ENCODE assay signal across 9 mouse cellular contexts in the genomic region with DNA sequence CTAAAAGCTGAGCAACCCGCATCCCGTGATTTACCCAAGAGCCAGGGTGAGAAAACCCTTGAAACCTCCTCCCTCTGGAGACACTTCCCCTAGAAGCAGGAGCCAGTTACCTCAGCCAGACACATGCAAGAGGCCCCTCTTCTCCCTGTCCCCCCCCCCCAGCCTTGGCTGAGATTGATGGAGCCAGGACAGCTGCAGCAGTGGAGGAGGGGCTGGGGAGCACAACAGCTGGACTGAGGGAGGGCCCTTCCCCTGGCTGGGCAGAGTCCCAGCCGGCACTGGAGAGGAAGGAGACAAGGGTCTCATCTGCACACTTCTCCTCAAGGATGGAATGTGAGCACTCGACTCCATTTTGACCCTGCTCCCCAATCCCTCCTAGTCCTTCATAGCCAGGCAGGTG.
DNase-seq lines count a peak whose midpoint lies in the region; ATAC-seq lines count a peak whose summit lies in the region.
"Had no signal": no experiment of that assay in that cellular context is flagged by ENCODE, and none has a peak within 500 bp of the region (broad histone marks: within the 10 kb centered on the region; RNA-seq: fewer than 3 reads in every experiment).

No protein-coding gene starts in this region.

- ATAC-seq in forebrain, embryonic 14.5 days: no peak
- no peak for ATAC-seq in forebrain, embryonic 16.5 days
- ATAC-seq in heart, embryonic 15.5 days (replicated peaks; ENCODE audit: insufficient number of reproducible peaks, insufficient read depth, low FRiP score, low read depth): no peak; the same call in 1 of the 2 replicates
- ATAC-seq in neural tube, embryonic 12.5 days (ENCODE audit: low FRiP score, low read depth): no peak
- ATAC-seq: Patski had no signal

- H3K27me3 ChIP-seq in forebrain, embryonic 14.5 days (replicated peaks; ENCODE audit: control insufficient read depth, insufficient read depth, low read length): no peaks in the 10 kb centered on the region
- H3K27me3 ChIP-seq in forebrain, embryonic 16.5 days (replicated peaks; ENCODE audit: control insufficient read depth, insufficient read depth, low read length): no peaks in the 10 kb centered on the region
- no peaks in the 10 kb centered on the region for H3K27me3 ChIP-seq in heart, embryonic 15.5 days
- no peaks in the 10 kb centered on the region for H3K27me3 ChIP-seq in neural tube, embryonic 12.5 days (replicated peaks)
- H3K27me3 ChIP-seq: Patski had no signal

- H3K4me3 ChIP-seq in forebrain, embryonic 14.5 days (ENCODE audit: low read depth, low read length): no peak overlapping the region
- H3K4me3 ChIP-seq in forebrain, embryonic 16.5 days (replicated peaks; ENCODE audit: low read length): no peak overlapping the region
- no peak overlapping the region for H3K4me3 ChIP-seq in heart, embryonic 15.5 days
- H3K4me3 ChIP-seq in neural tube, embryonic 12.5 days: no peak overlapping the region

- 0 out of 2 replicates have a peak, but pooled peaks cover 2% of the 10 kb centered on the region for H3K4me1 ChIP-seq in forebrain, embryonic 14.5 days (ENCODE audit: control insufficient read depth, insufficient read depth, low read length)
- H3K4me1 ChIP-seq in forebrain, embryonic 16.5 days (replicated peaks; ENCODE audit: control insufficient read depth, insufficient read depth, low read length): peaks cover 4% of the 10 kb centered on the region
- H3K4me1 ChIP-seq in heart, embryonic 15.5 days (replicated peaks): peaks cover 70% of the 10 kb centered on the region
- peaks cover 15% of the 10 kb centered on the region for H3K4me1 ChIP-seq in neural tube, embryonic 12.5 days

- no peak overlapping the region for H3K9ac ChIP-seq in forebrain, embryonic 14.5 days (ENCODE audit: low read length)
- H3K9ac ChIP-seq in forebrain, embryonic 16.5 days (replicated peaks; ENCODE audit: low read depth, low read length): no peak overlapping the region
- H3K9ac ChIP-seq in heart, embryonic 15.5 days: no peak overlapping the region
- 0 out of 2 replicates have a peak overlapping the region, but pooled peaks have one; percentile 13 for H3K9ac ChIP-seq in neural tube, embryonic 12.5 days

- no peak overlapping the region for H3K4me2 ChIP-seq in forebrain, embryonic 14.5 days (ENCODE audit: low read length)
- no peak overlapping the region for H3K4me2 ChIP-seq in forebrain, embryonic 16.5 days (ENCODE audit: low read length)
- no peak overlapping the region for H3K4me2 ChIP-seq in heart, embryonic 15.5 days
- H3K4me2 ChIP-seq in neural tube, embryonic 12.5 days (replicated peaks): no peak overlapping the region

- 0 out of 2 replicates have a peak overlapping the region, but pooled peaks have one; percentile 7 for H3K27ac ChIP-seq in forebrain, embryonic 14.5 days (ENCODE audit: low read depth, low read length)
- H3K27ac ChIP-seq in forebrain, embryonic 16.5 days (ENCODE audit: low read length): no peak overlapping the region
- peak overlapping the region; percentile 65 for H3K27ac ChIP-seq in heart, embryonic 15.5 days
- no peak overlapping the region for H3K27ac ChIP-seq in neural tube, embryonic 12.5 days

- no peaks in the 10 kb centered on the region for H3K36me3 ChIP-seq in forebrain, embryonic 14.5 days (ENCODE audit: control insufficient read depth, insufficient read depth, low read length)
- no peaks in the 10 kb centered on the region for H3K36me3 ChIP-seq in forebrain, embryonic 16.5 days (ENCODE audit: control insufficient read depth, insufficient read depth)
- H3K36me3 ChIP-seq in heart, embryonic 15.5 days: no peaks in the 10 kb centered on the region
- H3K36me3 ChIP-seq in neural tube, embryonic 12.5 days: no peaks in the 10 kb centered on the region

- no peak for DNase-seq in forebrain, embryonic 14.5 days (ENCODE audit: low spot score)
- peak; percentile 67 to 78 for DNase-seq in kidney, postnatal 4 days
- no peak for DNase-seq in kidney, adult 9 months
- no peak for DNase-seq in spleen, postnatal 36 days (ENCODE audit: low spot score in 2 of 2)
- DNase-seq in right cerebral cortex, postnatal 4 days: no peak

- 79% methylated on average over 4 of the region's 4 CpGs for WGBS in forebrain, embryonic 14.5 days
- 67% methylated on average over 4 of the region's 4 CpGs for WGBS in forebrain, embryonic 16.5 days
- 34% methylated on average over 4 of the region's 4 CpGs for WGBS in heart, embryonic 15.5 days
- whole genome bisulfite sequencing in neural tube, embryonic 12.5 days: 48% methylated on average over 4 of the region's 4 CpGs

- no peaks in the 10 kb centered on the region for H3K9me3 ChIP-seq in forebrain, embryonic 14.5 days (replicated peaks; ENCODE audit: control insufficient read depth, low read length)
- no peaks in the 10 kb centered on the region for H3K9me3 ChIP-seq in forebrain, embryonic 16.5 days (ENCODE audit: control insufficient read depth, low read length)
- no peaks in the 10 kb centered on the region for H3K9me3 ChIP-seq in heart, embryonic 15.5 days (replicated peaks)
- H3K9me3 ChIP-seq in neural tube, embryonic 12.5 days: no peaks in the 10 kb centered on the region

Comparison
In these comparisons a context has a peak if more than half of its experiments do, and no peak if none do; other contexts are left out.
1. DNase-seq: peak in kidney, postnatal 4 days (2 of 2); none in forebrain, embryonic 14.5 days (single experiment), kidney, adult 9 months (single experiment), spleen, postnatal 36 days (0 of 2) and right cerebral cortex, postnatal 4 days (single experiment).
2. H3K27ac ChIP-seq: peak in forebrain, embryonic 14.5 days (single experiment) and heart, embryonic 15.5 days (single experiment); none in forebrain, embryonic 16.5 days (single experiment) and neural tube, embryonic 12.5 days (single experiment).